Mouse (Mus musculus): Measurements from ENCODE around the gene Pfn3. TPM values are rescaled to one million over a fixed set of nuclear protein-coding genes. Genes with fewer than 3 reads are reported as not detected.

The Pfn3 gene
- polyA plus RNA-seq, 1 experiment from 2014 or later, result not detected

GRCm38 (mm10) chr13:55390644-55391043 lies 24.4 kb downstream of the Pfn3 start:
- Histone ChIP-seq H3K36me3 (ENCODE audit: control insufficient read depth, insufficient read depth) (no peaks in the 10 kb centered on the region), H3K9ac (ENCODE audit: low read depth, low read length) (no peak overlapping the region), H3K4me1 (replicated peaks; ENCODE audit: control insufficient read depth, insufficient read depth, low read length) (peaks cover 4% of the 10 kb centered on the region; the same call in 1 of the 2 replicates), H3K27ac (ENCODE audit: low read depth, low read length) (peak overlapping the region; percentile 75), H3K9me3 (ENCODE audit: control insufficient read depth) (no peaks in the 10 kb centered on the region), H3K27me3 (replicated peaks; ENCODE audit: control insufficient read depth, insufficient read depth, low read length) (no peaks in the 10 kb centered on the region), H3K4me2 (replicated peaks; ENCODE audit: low read depth) (no peak overlapping the region), H3K4me3 (ENCODE audit: low read depth, low read length) (no peak overlapping the region)
- WGBS, result 50% methylated on average over 3 of the region's 3 CpGs
- no peak for TF ChIP-seq CTCF (IDR thresholded peaks at IDR 0.05; ENCODE audit: low read depth)
- peak; percentile 70 for ATAC-seq

- Histone ChIP-seq H3K9ac (ENCODE audit: low read depth, low read length) (no peak overlapping the region), H3K4me3 (ENCODE audit: low read depth, low read length) (no peak overlapping the region), H3K4me1 (replicated peaks; ENCODE audit: control insufficient read depth, insufficient read depth, low read length) (peaks cover 3% of the 10 kb centered on the region; the same call in 1 of the 2 replicates), H3K4me2 (replicated peaks; ENCODE audit: low read depth) (no peak overlapping the region), H3K9me3 (ENCODE audit: control insufficient read depth) (no peaks in the 10 kb centered on the region), H3K27me3 (replicated peaks; ENCODE audit: control insufficient read depth, insufficient read depth, low read length) (peaks cover 14% of the 10 kb centered on the region; the same call in 1 of the 2 replicates), H3K27ac (ENCODE audit: low read depth, low read length) (no peak overlapping the region), H3K36me3 (ENCODE audit: control insufficient read depth, insufficient read depth) (no peaks in the 10 kb centered on the region)
- WGBS, result 77% methylated on average over 4 of the region's 4 CpGs
- ATAC-seq, result no peak
- no peak for TF ChIP-seq CTCF (IDR thresholded peaks at IDR 0.05; ENCODE audit: low read depth)
Observed at GRCm38 (mm10) chr13:55381790-55382189, 33.2 kb downstream of the Pfn3 start.

- Histone ChIP-seq H3K9me3 (ENCODE audit: control insufficient read depth) (no peaks in the 10 kb centered on the region), H3K27ac (ENCODE audit: low read depth, low read length) (no peak overlapping the region), H3K4me3 (ENCODE audit: low read depth, low read length) (no peak overlapping the region), H3K9ac (ENCODE audit: low read depth, low read length) (no peak overlapping the region), H3K4me2 (replicated peaks; ENCODE audit: low read depth) (peak overlapping the region; percentile 45), H3K36me3 (ENCODE audit: control insufficient read depth, insufficient read depth) (no peaks in the 10 kb centered on the region), H3K27me3 (replicated peaks; ENCODE audit: control insufficient read depth, insufficient read depth, low read length) (peaks cover 14% of the 10 kb centered on the region; the same call in 1 of the 2 replicates), H3K4me1 (replicated peaks; ENCODE audit: control insufficient read depth, insufficient read depth, low read length) (peaks cover 4% of the 10 kb centered on the region; the same call in 1 of the 2 replicates)
- TF ChIP-seq CTCF (IDR thresholded peaks at IDR 0.05; ENCODE audit: low read depth), result peak; percentile 43
- ATAC-seq, result 0 out of 2 replicates have a peak, but pooled peaks have one; percentile 11
- 14% methylated on average over 32 of the region's 32 CpGs for WGBS
Observed at GRCm38 (mm10) chr13:55378907-55379580, 36.0 kb downstream of the Pfn3 start.

- WGBS, result 75% methylated on average over 2 of the region's 2 CpGs
- no peak for TF ChIP-seq CTCF (IDR thresholded peaks at IDR 0.05; ENCODE audit: low read depth)
- ATAC-seq, result no peak
- Histone ChIP-seq H3K4me3 (ENCODE audit: low read depth, low read length) (no peak overlapping the region), H3K36me3 (ENCODE audit: control insufficient read depth, insufficient read depth) (no peaks in the 10 kb centered on the region), H3K27ac (ENCODE audit: low read depth, low read length) (no peak overlapping the region), H3K9ac (ENCODE audit: low read depth, low read length) (no peak overlapping the region), H3K9me3 (ENCODE audit: control insufficient read depth) (no peaks in the 10 kb centered on the region), H3K27me3 (replicated peaks; ENCODE audit: control insufficient read depth, insufficient read depth, low read length) (peaks cover 14% of the 10 kb centered on the region; the same call in 1 of the 2 replicates), H3K4me1 (replicated peaks; ENCODE audit: control insufficient read depth, insufficient read depth, low read length) (peaks cover 10% of the 10 kb centered on the region; the same call in 1 of the 2 replicates), H3K4me2 (replicated peaks; ENCODE audit: low read depth) (no peak overlapping the region)
Observed at GRCm38 (mm10) chr13:55375877-55376276, 39.2 kb downstream of the Pfn3 start.

GRCm38 (mm10) chr13:55374206-55374924 lies 40.7 kb downstream of the Pfn3 start:
- Histone ChIP-seq H3K9me3 (ENCODE audit: control insufficient read depth) (no peaks in the 10 kb centered on the region), H3K9ac (ENCODE audit: low read depth, low read length) (no peak overlapping the region), H3K36me3 (ENCODE audit: control insufficient read depth, insufficient read depth) (no peaks in the 10 kb centered on the region), H3K27me3 (replicated peaks; ENCODE audit: control insufficient read depth, insufficient read depth, low read length) (peaks cover 12% of the 10 kb centered on the region; the same call in 1 of the 2 replicates), H3K4me1 (replicated peaks; ENCODE audit: control insufficient read depth, insufficient read depth, low read length) (peaks cover 10% of the 10 kb centered on the region; the same call in 1 of the 2 replicates), H3K4me2 (replicated peaks; ENCODE audit: low read depth) (no peak overlapping the region), H3K4me3 (ENCODE audit: low read depth, low read length) (no peak overlapping the region), H3K27ac (ENCODE audit: low read depth, low read length) (no peak overlapping the region)
- WGBS, result 36% methylated on average over 6 of the region's 6 CpGs
- peak; percentile 69 for ATAC-seq
- no peak for TF ChIP-seq CTCF (IDR thresholded peaks at IDR 0.05; ENCODE audit: low read depth)

GRCm38 (mm10) chr13:55371740-55372139 lies 43.3 kb downstream of the Pfn3 start:
- WGBS, result 69% methylated on average over 4 of the region's 5 CpGs
- ATAC-seq, result no peak
- no peak overlapping the region for H3K4me2 ChIP-seq (replicated peaks; ENCODE audit: low read depth)
- TF ChIP-seq CTCF (IDR thresholded peaks at IDR 0.05; ENCODE audit: low read depth), result no peak
- no peak overlapping the region for H3K9ac ChIP-seq (ENCODE audit: low read depth, low read length)
- peaks cover 10% of the 10 kb centered on the region; the same call in 1 of the 2 replicates for H3K4me1 ChIP-seq (replicated peaks; ENCODE audit: control insufficient read depth, insufficient read depth, low read length)
- H3K4me3 ChIP-seq (ENCODE audit: low read depth, low read length), result no peak overlapping the region
- H3K27me3 ChIP-seq (replicated peaks; ENCODE audit: control insufficient read depth, insufficient read depth, low read length), result no peaks in the 10 kb centered on the region
- H3K36me3 ChIP-seq (ENCODE audit: control insufficient read depth, insufficient read depth), result no peaks in the 10 kb centered on the region
- H3K27ac ChIP-seq (ENCODE audit: low read depth, low read length), result no peak overlapping the region
- no peaks in the 10 kb centered on the region for H3K9me3 ChIP-seq (ENCODE audit: control insufficient read depth)

All from intestine, postnatal 0 days (tissue).